Mouse (Mus musculus) left cerebral cortex, postnatal 14 days (tissue): Measurements from ENCODE around the gene Sergef. TPM values are rescaled to one million over a fixed set of nuclear protein-coding genes. Genes with fewer than 3 reads are reported as not detected.
"Not testable (repeated sequence)": the region's sequence is repeated elsewhere in the genome, so short reads cannot be mapped to it uniquely, and the experiment has no call there.

Experiments used
- DNase-seq, 2 experiments: peaks; one replicate each; pipeline ENCODE4 v3.0.0; 2021 to 2022; ENCODE audit warnings: low spot score in 2 of 2, mixed read lengths in 1 of 2
- intact Hi-C: fragments of 180-260 bp; cut with DNase I; formaldehyde crosslinking; loops from one replicate; pipeline ENCODE4 v1.15.1; 2025
- long read RNA-seq, 2 experiments: library from polyadenylated mRNA; stranded (forward); transcript quantifications; one replicate each; pipeline ENCODE4 v2.0.0; 2021
- total RNA-seq, 2 experiments: library from RNA; stranded (reverse); gene quantifications; 2 replicates each; pipeline ENCODE4 v1.2.3; 2021

Sergef gene
- 10 to 100 TPM; 57.2 to 66.4 TPM for total RNA-seq
- long read RNA-seq, experiment 1, transcript Sergef-201 (11 exons, 1,465 nt): major isoform, 28 of 53 reads
- long read RNA-seq, experiment 1, partial matches to known transcripts: 4 of 53 reads
- long read RNA-seq, experiment 1, other reads (novel, unspliced or antisense): 20 of 53 reads
- long read RNA-seq, experiment 2, transcript Sergef-201 (11 exons, 1,465 nt): major isoform, 23 of 46 reads
- long read RNA-seq, experiment 2, partial matches to known transcripts: 4 of 46 reads
- long read RNA-seq, experiment 2, other reads (novel, unspliced or antisense): 18 of 46 reads

GRCm38 (mm10) chr7:46639692-46640031 lies at the start of gene Sergef:
Gene Sergef, minus strand, starts transcription at chr7:46639807.
- intact Hi-C loops: loop anchor here (5.0 kb wide), 2 partner anchors 73 to 133 kb away; partner anchors contain the start of gene Saal1
- DNase-seq: peak; percentile 86 to 87

GRCm38 (mm10) chr7:46686827-46687226 lies 47.2 kb upstream of the Sergef start:
- no peak for DNase-seq
- intact Hi-C loops: no loop called here

GRCm38 (mm10) chr7:46680732-46681131 lies 41.1 kb upstream of the Sergef start:
- intact Hi-C loops: no loop called here
- DNase-seq: no peak

GRCm38 (mm10) chr7:46679044-46679443 lies 39.4 kb upstream of the Sergef start:
- DNase-seq, intact Hi-C loops: not testable (repeated sequence)

GRCm38 (mm10) chr7:46678417-46678816 lies 38.8 kb upstream of the Sergef start:
- DNase-seq: no peak
- intact Hi-C loops: no loop called here

GRCm38 (mm10) chr7:46676808-46677360 lies 37.3 kb upstream of the Sergef start:
- intact Hi-C loops: no loop called here
- DNase-seq: no peak

- intact Hi-C loops: no loop called here
Observed at GRCm38 (mm10) chr7:46675886-46676285, 36.3 kb upstream of the Sergef start.

GRCm38 (mm10) chr7:46675061-46675460 lies 35.5 kb upstream of the Sergef start:
- intact Hi-C loops: no loop called here
- DNase-seq: no peak

More at GRCm38 (mm10) chr7:46675886-46676285, 36.3 kb upstream of the Sergef start:
- DNase-seq: no peak

- intact Hi-C loops: no loop called here
- no peak for DNase-seq
Observed at GRCm38 (mm10) chr7:46672160-46672672, 32.6 kb upstream of the Sergef start, which contains the start of gene Tph1. Gene Tph1, minus strand, starts transcription at chr7:46672537.

- no peak for DNase-seq
- intact Hi-C loops: no loop called here
Observed at GRCm38 (mm10) chr7:46667256-46667655, 27.6 kb upstream of the Sergef start.

GRCm38 (mm10) chr7:46665236-46665635 lies 25.6 kb upstream of the Sergef start:
- DNase-seq: peak; percentile 16 to 40
- intact Hi-C loops: no loop called here

- no peak for DNase-seq
- intact Hi-C loops: no loop called here
Observed at GRCm38 (mm10) chr7:46661591-46662090, 22.0 kb upstream of the Sergef start.

- intact Hi-C loops: no loop called here
- no peak for DNase-seq
Observed at GRCm38 (mm10) chr7:46652279-46652678, 12.7 kb upstream of the Sergef start.

GRCm38 (mm10) chr7:46650231-46650630 lies 10.6 kb upstream of the Sergef start:
- intact Hi-C loops, DNase-seq: not testable (repeated sequence)

- intact Hi-C loops: no loop called here
- DNase-seq: peak in 1 of 2 experiments; percentile 35
Observed at GRCm38 (mm10) chr7:46648431-46649140, 9.0 kb upstream of the Sergef start.

GRCm38 (mm10) chr7:46643172-46643571 lies 3.6 kb upstream of the Sergef start:
- DNase-seq: peak; percentile 42 to 46
- intact Hi-C loops: loop anchor here (5.0 kb wide), 1 partner anchor 129 kb away; no protein-coding TSS in a partner anchor

GRCm38 (mm10) chr7:46640062-46640461 lies 455 bp upstream of the Sergef start:
- DNase-seq: no peak
- intact Hi-C loops: loop anchor here (5.0 kb wide), 1 partner anchor 132 kb away; no protein-coding TSS in a partner anchor

GRCm38 (mm10) chr7:46638889-46639691 lies 517 bp downstream of the Sergef start:
- peak; percentile 34 to 37 for DNase-seq
- intact Hi-C loops: loop anchor here (5.0 kb wide), 1 partner anchor 73 kb away; the partner anchor contains the start of gene Saal1

- intact Hi-C loops: no loop called here
- peak in 1 of 2 experiments; percentile 24 for DNase-seq
Observed at GRCm38 (mm10) chr7:46628375-46628975, 11.1 kb downstream of the Sergef start.
